8 mouse cellular contexts compared by ENCODE assay signal in the genomic region with DNA sequence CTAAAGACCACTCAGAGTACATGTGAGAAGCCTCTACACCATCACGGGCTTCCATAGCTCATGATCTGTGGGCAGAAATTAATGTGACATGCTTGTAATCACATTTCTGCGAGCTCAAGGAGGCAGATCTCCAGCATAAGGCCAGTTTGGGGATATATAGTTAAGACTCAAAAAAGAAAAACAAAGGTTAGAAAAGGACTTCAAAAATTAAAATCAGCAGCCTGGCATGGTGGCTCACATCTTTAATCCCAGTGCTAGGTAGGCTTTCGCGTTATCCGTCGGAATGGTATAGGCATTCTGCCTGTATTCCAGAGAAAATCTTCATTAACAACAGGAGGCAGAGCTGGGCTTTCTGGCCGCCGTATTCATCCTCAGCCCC. TPM values are rescaled to one million over a fixed set of nuclear protein-coding genes. Genes with fewer than 3 reads are reported as not detected.
DNase-seq lines count a peak whose midpoint lies in the region; ATAC-seq and TF ChIP-seq lines count a peak whose summit lies in the region.

No protein-coding gene starts in this region.

- 6% methylated on average over 8 of the region's 8 CpGs for WGBS in lung, adult 2 months
- WGBS in embryonic facial prominence, embryonic 13.5 days = 6% methylated on average over 8 of the region's 8 CpGs
- 5% methylated on average over 8 of the region's 8 CpGs for WGBS in intestine, embryonic 16.5 days
- WGBS in midbrain, postnatal 0 days = 4% methylated on average over 8 of the region's 8 CpGs

- no peak for ATAC-seq in embryonic facial prominence, embryonic 13.5 days (ENCODE audit: insufficient number of reproducible peaks, insufficient read depth, low FRiP score, low TSS enrichment, low read depth)
- no peak for ATAC-seq in intestine, embryonic 16.5 days
- no peak for ATAC-seq in midbrain, postnatal 0 days (ENCODE audit: low FRiP score)

- H3K27me3 ChIP-seq in embryonic facial prominence, embryonic 13.5 days = no peaks in the 10 kb centered on the region
- no peaks in the 10 kb centered on the region for H3K27me3 ChIP-seq in intestine, embryonic 16.5 days (replicated peaks; ENCODE audit: control insufficient read depth, insufficient read depth, low read length)
- no peaks in the 10 kb centered on the region for H3K27me3 ChIP-seq in midbrain, postnatal 0 days (ENCODE audit: insufficient read depth, low read length)

- peak overlapping the region; percentile 97 for H3K9ac ChIP-seq in embryonic facial prominence, embryonic 13.5 days
- peak overlapping the region; percentile 98 for H3K9ac ChIP-seq in intestine, embryonic 16.5 days (ENCODE audit: low read depth, low read length)
- H3K9ac ChIP-seq in midbrain, postnatal 0 days (replicated peaks; ENCODE audit: low read length, poor library complexity, severe bottlenecking) = peak overlapping the region; percentile 94

- peaks cover 32% of the 10 kb centered on the region for H3K36me3 ChIP-seq in embryonic facial prominence, embryonic 13.5 days
- H3K36me3 ChIP-seq in intestine, embryonic 16.5 days (ENCODE audit: control insufficient read depth, insufficient read depth, low read length) = no peaks in the 10 kb centered on the region
- H3K36me3 ChIP-seq in midbrain, postnatal 0 days (ENCODE audit: insufficient read depth, low read length) = peaks cover 8% of the 10 kb centered on the region

- no peak for TF ChIP-seq CTCF in lung, adult 2 months (IDR thresholded peaks at IDR 0.05; ENCODE audit: insufficient read depth, low read length)
- no peak; the same call in 1 of the 2 replicates for TF ChIP-seq CTCF in midbrain, postnatal 0 days (IDR thresholded peaks at IDR 0.05)

- DNase-seq in lung, adult 2 months = no peak
- no peak for DNase-seq in lung, postnatal 10 days
- DNase-seq in midbrain, postnatal 0 days (ENCODE audit: low spot score) = no peak
- no peak for DNase-seq in thymus, adult 18-20 months
- DNase-seq in right cerebral cortex, postnatal 25 days = no peak
- DNase-seq in adrenal gland, adult (ENCODE audit: inconsistent age in 2 of 2, low spot score in 1 of 2) = no peak

- peaks cover 8% of the 10 kb centered on the region for H3K4me1 ChIP-seq in lung, adult 2 months (ENCODE audit: control insufficient read depth, insufficient read depth, low read length)
- peaks cover 22% of the 10 kb centered on the region for H3K4me1 ChIP-seq in embryonic facial prominence, embryonic 13.5 days
- H3K4me1 ChIP-seq in intestine, embryonic 16.5 days (ENCODE audit: control insufficient read depth, insufficient read depth, low read length) = peaks cover 11% of the 10 kb centered on the region
- peaks cover 10% of the 10 kb centered on the region; the same call in 1 of the 2 replicates for H3K4me1 ChIP-seq in midbrain, postnatal 0 days (ENCODE audit: insufficient read depth, low read length)

- peak overlapping the region; percentile 76 for H3K4me2 ChIP-seq in embryonic facial prominence, embryonic 13.5 days
- H3K4me2 ChIP-seq in intestine, embryonic 16.5 days (ENCODE audit: low read depth, low read length) = peak overlapping the region; percentile 67
- H3K4me2 ChIP-seq in midbrain, postnatal 0 days (ENCODE audit: low read depth, low read length, poor library complexity, severe bottlenecking) = peak overlapping the region; percentile 71

- H3K4me3 ChIP-seq in lung, adult 2 months (replicated peaks; ENCODE audit: extremely low read depth, low read depth, low read length) = peak overlapping the region; percentile 88
- peak overlapping the region; percentile 98 for H3K4me3 ChIP-seq in embryonic facial prominence, embryonic 13.5 days
- H3K4me3 ChIP-seq in intestine, embryonic 16.5 days (ENCODE audit: low read length) = peak overlapping the region; percentile 97
- peak overlapping the region; percentile 97 for H3K4me3 ChIP-seq in midbrain, postnatal 0 days (ENCODE audit: low read depth, low read length)

- H3K27ac ChIP-seq in embryonic facial prominence, embryonic 13.5 days = peak overlapping the region; percentile 97
- peak overlapping the region; percentile 97 for H3K27ac ChIP-seq in intestine, embryonic 16.5 days (ENCODE audit: low read length)
- peak overlapping the region; percentile 92 for H3K27ac ChIP-seq in midbrain, postnatal 0 days (ENCODE audit: low read depth, low read length)

- no peaks in the 10 kb centered on the region for H3K9me3 ChIP-seq in embryonic facial prominence, embryonic 13.5 days
- H3K9me3 ChIP-seq in intestine, embryonic 16.5 days (ENCODE audit: control insufficient read depth, low read length) = no peaks in the 10 kb centered on the region
- no peaks in the 10 kb centered on the region for H3K9me3 ChIP-seq in midbrain, postnatal 0 days (ENCODE audit: low read length)

- no peak for TF ChIP-seq POLR2A in lung, adult 2 months (IDR thresholded peaks at IDR 0.05; ENCODE audit: borderline replicate concordance, extremely low read depth, low read depth, low read length)

RNA-seq across cellular contexts. Expression of a gene that starts 0.4 kb away (rescaled TPM):
- 9.0 and 10.2 TPM in 2 replicates for polyA plus RNA-seq in lung, adult 2 months (2012; rRNA removed)
- polyA plus RNA-seq in embryonic facial prominence, embryonic 13.5 days (2015; fragmentation: Nextera tagmentation; extraction: Ambion mirVana) = 29.4 and 30.0 TPM in 2 replicates
- polyA plus RNA-seq in intestine, embryonic 16.5 days (2015; fragmentation: Nextera tagmentation; extraction: Ambion mirVana) = 12.9 and 16.9 TPM in 2 replicates
- total RNA-seq in midbrain, postnatal 0 days (2014; rRNA removed) = 27.9 and 30.7 TPM in 2 replicates
- polyA plus RNA-seq in midbrain, postnatal 0 days (2015; fragmentation: Nextera tagmentation; extraction: Ambion mirVana) = 15.4 and 17.1 TPM in 2 replicates

RNA-seq across cellular contexts. Expression of a gene that starts 39.3 kb away (rescaled TPM):
- polyA plus RNA-seq in lung, adult 2 months (2012; rRNA removed) = 13.7 and 14.2 TPM in 2 replicates
- polyA plus RNA-seq in embryonic facial prominence, embryonic 13.5 days (2015; fragmentation: Nextera tagmentation; extraction: Ambion mirVana) = 65.6 and 67.2 TPM in 2 replicates
- polyA plus RNA-seq in intestine, embryonic 16.5 days (2015; fragmentation: Nextera tagmentation; extraction: Ambion mirVana) = 51.4 and 54.7 TPM in 2 replicates
- 156 and 164 TPM in 2 replicates for total RNA-seq in midbrain, postnatal 0 days (2014; rRNA removed)
- 117 and 119 TPM in 2 replicates for polyA plus RNA-seq in midbrain, postnatal 0 days (2015; fragmentation: Nextera tagmentation; extraction: Ambion mirVana)

RNA-seq across cellular contexts. Expression of a gene that starts 53.9 kb away (rescaled TPM):
- 8.6 and 11.1 TPM in 2 replicates for polyA plus RNA-seq in lung, adult 2 months (2012; rRNA removed)
- polyA plus RNA-seq in embryonic facial prominence, embryonic 13.5 days (2015; fragmentation: Nextera tagmentation; extraction: Ambion mirVana) = 25.3 and 25.4 TPM in 2 replicates
- 13.7 and 14.5 TPM in 2 replicates for polyA plus RNA-seq in intestine, embryonic 16.5 days (2015; fragmentation: Nextera tagmentation; extraction: Ambion mirVana)
- total RNA-seq in midbrain, postnatal 0 days (2014; rRNA removed) = 23.4 and 24.7 TPM in 2 replicates
- 18.9 and 20.1 TPM in 2 replicates for polyA plus RNA-seq in midbrain, postnatal 0 days (2015; fragmentation: Nextera tagmentation; extraction: Ambion mirVana)

RNA-seq across cellular contexts. Expression of a gene that starts 55.6 kb away (rescaled TPM):
- 10.5 and 11.5 TPM in 2 replicates for polyA plus RNA-seq in lung, adult 2 months (2012; rRNA removed)
- polyA plus RNA-seq in embryonic facial prominence, embryonic 13.5 days (2015; fragmentation: Nextera tagmentation; extraction: Ambion mirVana) = 8.1 and 11.0 TPM in 2 replicates
- 7.7 and 8.0 TPM in 2 replicates for polyA plus RNA-seq in intestine, embryonic 16.5 days (2015; fragmentation: Nextera tagmentation; extraction: Ambion mirVana)
- 7.8 and 9.1 TPM in 2 replicates for total RNA-seq in midbrain, postnatal 0 days (2014; rRNA removed)
- 16.3 and 16.7 TPM in 2 replicates for polyA plus RNA-seq in midbrain, postnatal 0 days (2015; fragmentation: Nextera tagmentation; extraction: Ambion mirVana)

RNA-seq across cellular contexts. Expression of a gene that starts 55.7 kb away (rescaled TPM):
- polyA plus RNA-seq in lung, adult 2 months (2012; rRNA removed) = 1.0 and 1.7 TPM in 2 replicates
- polyA plus RNA-seq in embryonic facial prominence, embryonic 13.5 days (2015; fragmentation: Nextera tagmentation; extraction: Ambion mirVana) = 32.6 and 35.5 TPM in 2 replicates
- 14.5 and 15.7 TPM in 2 replicates for polyA plus RNA-seq in intestine, embryonic 16.5 days (2015; fragmentation: Nextera tagmentation; extraction: Ambion mirVana)
- total RNA-seq in midbrain, postnatal 0 days (2014; rRNA removed) = 7.9 and 10.2 TPM in 2 replicates
- polyA plus RNA-seq in midbrain, postnatal 0 days (2015; fragmentation: Nextera tagmentation; extraction: Ambion mirVana) = 2.2 and 3.1 TPM in 2 replicates
